Mouse (Mus musculus): Measurements from ENCODE around the gene Rps12-ps3.

- TF ChIP-seq GATA1 (IDR thresholded peaks at IDR 0.05; ENCODE audit: borderline replicate concordance, low read length) (no peak), FLI1 (IDR thresholded peaks at IDR 0.05; ENCODE audit: low read length) (no peak)
Measured at GRCm38 (mm10) chr19:59350273-59350903, 28.3 kb downstream of the Rps12-ps3 start.

Measured in megakaryocyte, embryonic 14.5 days (primary cell).